Mouse (Mus musculus) MEL (cell line): Measurements from ENCODE around the gene Mul1. TPM values are rescaled to one million over a fixed set of nuclear protein-coding genes. Genes with fewer than 3 reads are reported as not detected.

Experiments
- DNase-seq: peaks from one replicate; pipeline ENCODE4 v3.0.0; 2011; ENCODE audit warnings: low read depth, low spot score
- H3K27ac ChIP-seq: 2 replicates; pipeline ENCODE4 v1.5.1; 2012; ENCODE audit warnings: low read depth, mild to moderate bottlenecking, control low read depth, low read length, moderate library complexity; ENCODE audit not compliant: control insufficient read depth
- H3K27me3 ChIP-seq, 2 experiments: fragments of 150-350 bp in 1 of 2; sonication (generic) in 1 of 2; 2 replicates each; pipeline ENCODE4 v1.6.1; 2012; ENCODE audit warnings: low read length in 2 of 2, mild to moderate bottlenecking in 2 of 2, improper control_type of control experiment in 1 of 2, moderate library complexity in 1 of 2; ENCODE audit not compliant: insufficient read depth in 2 of 2, control insufficient read depth in 1 of 2
- H3K36me3 ChIP-seq, 2 experiments: 2 replicates each; pipeline ENCODE4 v1.6.1; 2012 to 2014; ENCODE audit warnings: low read length in 2 of 2, improper control_type of control experiment in 1 of 2, inconsistent platforms in 1 of 2, mild to moderate bottlenecking in 1 of 2; ENCODE audit not compliant: insufficient read depth in 2 of 2, control insufficient read depth in 1 of 2
- H3K4me1 ChIP-seq, 2 experiments: fragments of 150-350 bp in 1 of 2; sonication (generic) in 1 of 2; 2 replicates each; pipeline ENCODE4 v1.6.1; 2012; ENCODE audit warnings: low read length in 2 of 2, improper control_type of control experiment in 1 of 2, mild to moderate bottlenecking in 1 of 2; ENCODE audit not compliant: insufficient read depth in 2 of 2, control insufficient read depth in 1 of 2
- H3K4me3 ChIP-seq, 2 experiments: fragments of 150-350 bp in 1 of 2; sonication (generic) in 1 of 2; 2 replicates each; pipeline ENCODE4 v1.5.1; 2012; ENCODE audit warnings: low read depth in 2 of 2, low read length in 2 of 2, mild to moderate bottlenecking in 2 of 2, moderate library complexity in 2 of 2, control low read depth in 1 of 2, improper control_type of control experiment in 1 of 2; ENCODE audit not compliant: control insufficient read depth in 1 of 2, insufficient read depth in 1 of 2
- H3K79me2 ChIP-seq: 2 replicates; pipeline ENCODE4 v1.6.1; 2012; ENCODE audit warnings: mild to moderate bottlenecking, low read length, moderate library complexity; ENCODE audit not compliant: control insufficient read depth, poor library complexity, insufficient read depth
- H3K9ac ChIP-seq: 2 replicates; pipeline ENCODE4 v1.6.1; 2012; ENCODE audit warnings: low read depth, mild to moderate bottlenecking, control low read depth, low read length, moderate library complexity; ENCODE audit not compliant: control insufficient read depth, poor library complexity, severe bottlenecking
- H3K9me3 ChIP-seq: fragments of 150-350 bp; sonication (generic); replicated peaks from 2 replicates; pipeline ENCODE4 v1.6.1; 2012; ENCODE audit warnings: mild to moderate bottlenecking, low read length, improper control_type of control experiment, moderate library complexity; ENCODE audit not compliant: insufficient read depth
- BHLHE40 ChIP-seq: IDR thresholded peaks from 2 replicates; pipeline ENCODE4 v1.6.1; 2012; ENCODE audit warnings: low read depth, mild to moderate bottlenecking, inconsistent platforms, low read length, improper control_type of control experiment, borderline replicate concordance
- CTCF ChIP-seq, 3 experiments: IDR thresholded peaks in 2 of 3; conservative IDR thresholded peaks in 1 of 3; 2 replicates each; pipeline ENCODE4 v1.5.1; 2011 to 2012; ENCODE audit warnings: low read length in 3 of 3, low read depth in 2 of 3, mild to moderate bottlenecking in 2 of 3, improper control_type of control experiment in 1 of 3, inconsistent platforms in 1 of 3, mixed read lengths in 1 of 3, moderate library complexity in 1 of 3; ENCODE audit not compliant: control insufficient read depth in 1 of 3, insufficient read depth in 1 of 3, poor library complexity in 1 of 3, severe bottlenecking in 1 of 3
- E2F4 ChIP-seq: IDR thresholded peaks from 2 replicates; pipeline ENCODE4 v1.6.1; 2011; ENCODE audit warnings: low read depth, low read length, improper control_type of control experiment, borderline replicate concordance
- ELF1 ChIP-seq: IDR thresholded peaks from 2 replicates; pipeline ENCODE4 v1.6.1; 2014; ENCODE audit warnings: low read depth, mild to moderate bottlenecking, inconsistent platforms, low read length, improper control_type of control experiment, moderate library complexity
- EP300 ChIP-seq, 2 experiments: IDR thresholded peaks; 2 replicates each; pipeline ENCODE4 v1.6.1; 2011; ENCODE audit warnings: improper control_type of control experiment in 2 of 2, low read length in 2 of 2, low read depth in 1 of 2, mild to moderate bottlenecking in 1 of 2
- ETS1 ChIP-seq: IDR thresholded peaks from 2 replicates; pipeline ENCODE4 v1.6.1; 2012; ENCODE audit warnings: low read depth, mild to moderate bottlenecking, inconsistent platforms, low read length, improper control_type of control experiment, moderate library complexity
- GATA1 ChIP-seq: IDR thresholded peaks from 2 replicates; pipeline ENCODE4 v1.6.1; 2011; ENCODE audit warnings: low read depth, low read length, improper control_type of control experiment
- HCFC1 ChIP-seq: IDR thresholded peaks from 2 replicates; pipeline ENCODE4 v1.6.1; 2012; ENCODE audit warnings: low read depth, mild to moderate bottlenecking, inconsistent platforms, low read length, improper control_type of control experiment, moderate library complexity
- KAT2A ChIP-seq: conservative IDR thresholded peaks from 2 replicates; pipeline ENCODE4 v1.6.1; 2012; ENCODE audit warnings: low read depth, low read length, improper control_type of control experiment, inconsistent platforms
- MAX ChIP-seq: IDR thresholded peaks from 2 replicates; pipeline ENCODE4 v1.6.1; 2011; ENCODE audit warnings: low read length, improper control_type of control experiment
- MYC ChIP-seq: IDR thresholded peaks from 2 replicates; pipeline ENCODE4 v1.6.1; 2011; ENCODE audit warnings: low read depth, mild to moderate bottlenecking, low read length, improper control_type of control experiment, moderate library complexity
- NELFE ChIP-seq: IDR thresholded peaks from 2 replicates; pipeline ENCODE4 v1.6.1; 2011; ENCODE audit warnings: low read depth, low read length, improper control_type of control experiment
- NRF1 ChIP-seq: IDR thresholded peaks from 2 replicates; pipeline ENCODE4 v1.6.1; 2014; ENCODE audit warnings: low read depth, mild to moderate bottlenecking, inconsistent platforms, low read length, improper control_type of control experiment, moderate library complexity; ENCODE audit not compliant: poor library complexity, insufficient read depth, severe bottlenecking
- POLR2A ChIP-seq, 2 experiments: IDR thresholded peaks; 2 replicates each; pipeline ENCODE4 v1.6.1; 2011 to 2012; ENCODE audit warnings: low read length in 2 of 2, mild to moderate bottlenecking in 2 of 2, control low read depth in 1 of 2, improper control_type of control experiment in 1 of 2, low read depth in 1 of 2, moderate library complexity in 1 of 2; ENCODE audit not compliant: control insufficient read depth in 1 of 2, insufficient read depth in 1 of 2, poor library complexity in 1 of 2
- RAD21 ChIP-seq: IDR thresholded peaks from 2 replicates; pipeline ENCODE4 v1.6.1; 2011; ENCODE audit warnings: mild to moderate bottlenecking, low read depth, low read length, improper control_type of control experiment
- RCOR1 ChIP-seq: IDR thresholded peaks from 2 replicates; pipeline ENCODE4 v1.6.1; 2012; ENCODE audit warnings: low read depth, mild to moderate bottlenecking, inconsistent platforms, low read length, improper control_type of control experiment
- TCF12 ChIP-seq: IDR thresholded peaks from 2 replicates; pipeline ENCODE4 v1.6.1; 2014; ENCODE audit warnings: low read depth, mild to moderate bottlenecking, inconsistent platforms, low read length, improper control_type of control experiment, moderate library complexity
- UBTF ChIP-seq: IDR thresholded peaks from 2 replicates; pipeline ENCODE4 v1.6.1; 2012; ENCODE audit warnings: low read depth, mild to moderate bottlenecking, inconsistent platforms, low read length, improper control_type of control experiment, moderate library complexity, borderline replicate concordance; ENCODE audit not compliant: insufficient read depth
- USF1 ChIP-seq: IDR thresholded peaks from 2 replicates; pipeline ENCODE4 v1.6.1; 2014; ENCODE audit warnings: low read depth, mild to moderate bottlenecking, inconsistent platforms, low read length, improper control_type of control experiment, moderate library complexity
- ZKSCAN1 ChIP-seq: IDR thresholded peaks from 2 replicates; pipeline ENCODE4 v1.6.1; 2012; ENCODE audit warnings: low read depth, mild to moderate bottlenecking, inconsistent platforms, low read length, improper control_type of control experiment, moderate library complexity
- ZNF384 ChIP-seq: IDR thresholded peaks from 2 replicates; pipeline ENCODE4 v1.6.1; 2012; ENCODE audit warnings: low read depth, mild to moderate bottlenecking, inconsistent platforms, low read length, improper control_type of control experiment
- polyA plus RNA-seq, 2 experiments: library from polyadenylated mRNA; stranded (reverse) in 1 of 2; unstranded in 1 of 2; fragments of >175 nt in 1 of 2; fragments of >200 nt in 1 of 2; gene quantifications; 2 replicates each; pipeline versions ENCODE4 v1.2.1 to v1.2.4; 2012; ENCODE audit warnings: low replicate concordance in 2 of 2, low read depth in 1 of 2; ENCODE audit not compliant: insufficient read length in 2 of 2, insufficient read depth in 1 of 2, missing spikeins in 1 of 2
- total RNA-seq: library from RNA; depleted of rRNA; stranded (reverse); fragments of 300-350 nt; gene quantifications from 2 replicates; pipeline ENCODE4 v1.2.3, GENCODE M21; 2012

Mul1 gene
- total and polyA plus RNA-seq, 3 experiments: 31.3 to 31.9 TPM; not detected in 1

GRCm38 (mm10) chr4:138463832-138464487 is 29.5 kb downstream of the Mul1 start:
- Histone ChIP-seq H3K4me3 (no peak overlapping the region), H3K27me3 (no peaks in the 10 kb centered on the region)
- no peak for DNase-seq
- no peak for TF ChIP-seq HCFC1
- no peak for TF ChIP-seq GATA1
- TF ChIP-seq NRF1: no peak
- TF ChIP-seq TCF12: no peak
- no peak for TF ChIP-seq ZNF384
- no peak for TF ChIP-seq MAX
- no peak for TF ChIP-seq MYC
- no peak for TF ChIP-seq RCOR1
- TF ChIP-seq NELFE: no peak
- no peak for TF ChIP-seq POLR2A (IDR thresholded peaks at IDR 0.05; ENCODE audit: control insufficient read depth in 1 of 2, insufficient read depth in 1 of 2, low read depth in 1 of 2, low read length in 2 of 2, poor library complexity in 1 of 2)
- no peak for TF ChIP-seq KAT2A
- no peak for TF ChIP-seq BHLHE40
- no peak for TF ChIP-seq ETS1
- TF ChIP-seq EP300 (IDR thresholded peaks at IDR 0.05; ENCODE audit: low read depth in 1 of 2, low read length in 2 of 2): no peak
- TF ChIP-seq RAD21: no peak
- no peak for TF ChIP-seq ELF1
- no peak for TF ChIP-seq UBTF
- TF ChIP-seq USF1: no peak
- no peak for TF ChIP-seq E2F4
- TF ChIP-seq CTCF (IDR thresholded peaks at IDR 0.05 in 2 of 3, conservative IDR thresholded peaks at IDR 0.05 in 1 of 3; ENCODE audit: control insufficient read depth in 1 of 3, insufficient read depth in 1 of 3, low read depth in 2 of 3, low read length in 3 of 3, poor library complexity in 1 of 3, severe bottlenecking in 1 of 3): no peak
- TF ChIP-seq, all 39 proteins: peak for 0
- no peak overlapping the region for H3K9ac ChIP-seq
- H3K4me1 ChIP-seq: no peaks in the 10 kb centered on the region
- H3K36me3 ChIP-seq: no peaks in the 10 kb centered on the region
- H3K27ac ChIP-seq: no peak overlapping the region
- H3K9me3 ChIP-seq: no peaks in the 10 kb centered on the region
- H3K79me2 ChIP-seq: no peaks in the 10 kb centered on the region

GRCm38 (mm10) chr4:138464667-138465353 is 30.3 kb downstream of the Mul1 start:
- H3K9ac ChIP-seq: no peak overlapping the region
- H3K4me1 ChIP-seq: no peaks in the 10 kb centered on the region
- no peaks in the 10 kb centered on the region for H3K79me2 ChIP-seq
- no peak for DNase-seq
- H3K27me3 ChIP-seq: no peaks in the 10 kb centered on the region
- no peak overlapping the region for H3K27ac ChIP-seq
- no peak overlapping the region for H3K4me3 ChIP-seq
- H3K9me3 ChIP-seq: no peaks in the 10 kb centered on the region
- no peak for TF ChIP-seq ZKSCAN1
- TF ChIP-seq NELFE: no peak
- TF ChIP-seq, all 39 proteins: peak for 0
- H3K36me3 ChIP-seq: no peaks in the 10 kb centered on the region
